Mouse (Mus musculus) urinary bladder, postnatal 4 days (tissue): ENCODE data around the gene Rab25.

Source experiments
- DNase-seq, 2 experiments: peaks; one replicate each; pipeline ENCODE4 v3.0.0; 2021 to 2022; ENCODE audit warnings: low spot score in 2 of 2

The Rab25 gene

GRCm38 (mm10) chr3:88567892-88568291 lies 19.8 kb upstream of the Rab25 start:
- DNase-seq = no peak

GRCm38 (mm10) chr3:88566536-88567061 lies 18.5 kb upstream of the Rab25 start:
- DNase-seq = no peak

DNA sequence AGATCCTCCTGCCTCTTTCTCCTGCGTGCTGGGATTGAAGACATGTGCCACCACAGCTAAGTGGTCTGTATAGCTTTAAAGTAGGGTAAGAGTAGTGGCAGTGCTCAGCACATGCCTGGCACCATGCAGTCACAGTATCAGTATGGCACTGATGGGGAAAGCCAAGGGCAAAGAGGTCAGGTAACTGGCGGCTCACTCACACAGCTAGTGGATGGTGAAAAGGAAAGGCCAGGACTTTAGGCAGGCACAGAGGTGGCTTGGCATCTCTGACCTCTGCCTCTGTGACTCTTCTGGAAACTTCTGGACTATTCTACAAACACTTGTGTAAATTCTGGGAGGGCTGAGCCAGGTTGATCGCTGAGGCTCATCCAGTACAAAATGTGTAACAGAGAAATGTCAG lies 18.0 kb upstream of the Rab25 start:
- DNase-seq = no peak

DNA sequence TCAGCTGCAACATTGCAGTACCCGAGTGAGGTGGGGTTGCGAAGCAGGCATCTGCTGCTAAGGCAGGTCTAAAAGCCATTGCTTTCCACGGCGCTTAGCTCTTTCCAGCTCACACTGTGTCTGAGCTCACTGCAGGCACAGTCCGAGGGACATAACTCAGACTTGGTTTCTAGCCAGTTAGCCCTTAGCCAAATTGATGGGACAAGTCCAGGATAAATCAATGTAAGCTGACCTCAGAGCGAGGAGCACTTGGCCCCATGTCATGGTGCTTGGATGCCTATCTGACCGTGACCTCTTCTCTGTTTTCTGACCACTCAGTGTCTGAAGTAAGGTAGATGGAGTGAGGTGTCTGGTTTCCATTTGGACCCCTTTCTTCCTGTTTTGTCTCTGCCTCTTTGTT lies 15.9 kb upstream of the Rab25 start:
- DNase-seq = no peak

GRCm38 (mm10) chr3:88563442-88563841 lies 15.3 kb upstream of the Rab25 start:
- no peak for DNase-seq

DNA sequence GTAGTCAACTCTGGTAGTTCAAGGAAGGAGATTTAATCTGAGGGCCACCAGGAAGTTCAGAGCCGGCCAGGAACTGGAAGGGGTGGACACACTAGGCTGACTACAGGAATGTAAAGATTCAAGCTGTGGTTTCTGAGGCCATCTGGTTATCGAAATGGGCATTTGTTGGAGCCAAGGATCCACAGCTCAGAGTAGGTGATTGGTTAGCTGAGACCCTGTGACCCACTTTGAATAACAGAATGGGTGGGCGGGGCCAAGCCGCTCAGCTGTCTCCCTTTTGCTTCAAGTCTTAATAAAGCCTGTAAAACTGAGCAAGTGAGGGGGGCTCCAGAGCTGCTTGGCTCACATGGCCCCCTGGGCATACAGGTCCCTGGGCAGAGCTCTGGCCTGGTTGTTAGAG lies 13.9 kb upstream of the Rab25 start:
- no peak for DNase-seq

- DNase-seq = no peak
These were observed 11.5 kb upstream of the Rab25 start for GRCm38 (mm10) chr3:88559596-88559995.

- no peak for DNase-seq
These were observed 8.5 kb upstream of the Rab25 start for GRCm38 (mm10) chr3:88556616-88557015.

DNA sequence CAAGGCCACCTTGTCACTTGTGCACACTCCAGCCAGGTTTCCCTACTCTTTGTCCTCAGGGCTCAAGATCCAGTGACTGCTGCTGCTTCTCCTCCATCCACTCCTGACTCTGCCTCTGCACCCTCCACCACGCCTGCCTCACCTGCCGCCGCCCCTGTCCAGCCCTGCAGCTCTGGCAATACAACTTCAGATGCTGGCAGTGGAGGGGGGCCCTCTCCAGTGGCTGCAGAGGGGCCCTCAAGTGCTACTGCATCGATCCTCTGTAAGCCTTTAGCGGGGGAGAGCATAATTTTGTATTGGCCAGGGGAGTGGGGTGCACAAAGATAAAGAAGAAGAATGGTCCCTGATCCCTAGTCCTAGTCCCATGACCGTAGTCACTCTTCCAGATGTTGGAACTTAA lies 7.6 kb upstream of the Rab25 start:
- DNase-seq = no peak

DNA sequence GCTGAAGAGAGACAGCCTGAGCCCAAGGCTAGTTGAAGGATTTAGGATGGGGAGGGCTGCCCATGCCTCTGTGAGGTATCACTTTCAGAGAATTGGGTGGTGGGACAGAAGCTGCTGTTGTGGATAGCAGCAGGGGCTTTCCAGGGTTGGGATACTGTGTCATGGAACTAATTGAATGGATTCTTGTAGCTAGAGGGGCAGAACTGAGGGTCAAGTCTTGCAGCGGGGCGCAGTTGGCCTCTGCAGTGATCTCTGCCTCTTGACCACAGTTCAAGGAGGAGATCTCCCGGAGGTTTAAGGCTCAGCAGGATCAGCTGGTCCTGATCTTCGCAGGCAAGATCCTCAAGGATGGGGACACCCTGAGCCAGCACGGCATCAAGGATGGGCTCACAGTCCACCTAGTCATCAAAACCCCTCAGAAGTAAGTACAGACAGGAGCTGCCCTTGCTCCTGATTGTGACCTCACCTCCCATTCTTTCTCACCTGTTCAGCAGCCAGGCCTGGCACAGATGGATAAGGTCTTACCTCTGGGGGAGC lies 7.0 kb upstream of the Rab25 start:
- no peak for DNase-seq

GRCm38 (mm10) chr3:88553880-88554586 lies 5.9 kb upstream of the Rab25 start:
- no peak for DNase-seq

DNA sequence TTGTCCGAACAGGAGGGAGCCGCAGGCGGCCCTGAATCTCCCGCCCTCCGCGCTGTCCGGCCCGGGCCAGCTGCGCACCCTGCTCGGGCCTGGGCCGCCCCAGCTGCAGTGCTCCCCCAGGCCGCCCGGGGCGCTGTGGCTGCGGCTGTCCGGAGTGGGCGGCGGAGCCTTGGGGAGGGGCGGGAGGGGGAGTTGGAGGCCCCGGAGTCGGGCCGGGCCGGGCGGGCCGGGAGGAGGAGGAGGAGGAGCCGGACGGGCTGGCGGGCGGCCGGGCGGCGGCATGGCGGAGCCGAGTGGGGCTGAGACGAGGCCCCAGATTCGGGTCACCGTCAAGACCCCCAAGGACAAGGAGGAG lies 5.4 kb upstream of the Rab25 start, which contains the start of gene Ubqln4:
Ubqln4 (plus strand) TSS at position 234 of the 355 bp plus-strand sequence.
- DNase-seq = peak; percentile 92 to 94

DNA sequence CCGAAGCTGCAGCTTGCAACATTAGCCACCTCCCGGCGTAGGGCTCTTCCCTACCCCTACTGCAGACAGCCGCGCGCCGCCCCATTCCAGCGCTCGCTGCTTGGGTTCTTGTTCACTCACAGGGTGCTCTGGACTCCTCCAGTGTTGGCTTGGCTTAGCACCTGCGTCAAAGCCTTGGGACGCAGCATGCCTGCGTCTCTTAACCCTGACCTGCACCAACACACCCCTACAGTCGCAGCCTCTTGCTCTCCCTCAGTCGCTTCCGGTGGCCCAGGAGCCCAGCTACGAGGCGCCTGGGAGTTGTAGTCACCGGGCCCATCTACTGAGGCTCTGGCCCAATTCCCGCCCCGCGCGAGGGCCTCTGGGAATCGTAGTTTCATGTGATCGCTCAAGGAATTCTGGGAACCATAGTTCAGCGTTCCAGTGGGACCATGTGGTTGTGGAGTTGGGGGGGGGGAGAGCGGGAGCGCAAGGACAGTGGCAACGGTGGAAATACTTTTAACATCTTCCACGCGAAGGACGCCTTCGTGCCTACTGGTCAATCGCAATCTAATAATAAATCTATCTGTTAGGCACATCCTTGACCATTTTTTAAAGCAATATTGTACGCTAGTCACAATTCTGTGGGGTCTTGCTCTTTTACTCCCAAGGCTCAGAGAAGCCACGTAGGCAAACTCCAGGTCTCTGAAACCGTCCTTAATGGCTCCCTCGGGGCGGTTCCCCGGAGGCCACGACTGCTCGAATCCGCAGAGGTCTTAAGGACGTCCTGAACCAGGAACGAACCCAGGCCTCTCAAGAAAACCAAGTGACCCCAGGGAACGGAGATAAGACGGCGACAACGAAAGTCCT lies 4.8 kb upstream of the Rab25 start, which contains the start of gene Lamtor2:
Lamtor2 (minus strand) TSS at position 399 of the 849 bp plus-strand sequence.
- peak; percentile 96 to 97 for DNase-seq

- no peak for DNase-seq
These were observed 4.1 kb upstream of the Rab25 start for GRCm38 (mm10) chr3:88552082-88552645.

- DNase-seq = no peak
These were observed 3.5 kb upstream of the Rab25 start for GRCm38 (mm10) chr3:88551586-88551985.

DNA sequence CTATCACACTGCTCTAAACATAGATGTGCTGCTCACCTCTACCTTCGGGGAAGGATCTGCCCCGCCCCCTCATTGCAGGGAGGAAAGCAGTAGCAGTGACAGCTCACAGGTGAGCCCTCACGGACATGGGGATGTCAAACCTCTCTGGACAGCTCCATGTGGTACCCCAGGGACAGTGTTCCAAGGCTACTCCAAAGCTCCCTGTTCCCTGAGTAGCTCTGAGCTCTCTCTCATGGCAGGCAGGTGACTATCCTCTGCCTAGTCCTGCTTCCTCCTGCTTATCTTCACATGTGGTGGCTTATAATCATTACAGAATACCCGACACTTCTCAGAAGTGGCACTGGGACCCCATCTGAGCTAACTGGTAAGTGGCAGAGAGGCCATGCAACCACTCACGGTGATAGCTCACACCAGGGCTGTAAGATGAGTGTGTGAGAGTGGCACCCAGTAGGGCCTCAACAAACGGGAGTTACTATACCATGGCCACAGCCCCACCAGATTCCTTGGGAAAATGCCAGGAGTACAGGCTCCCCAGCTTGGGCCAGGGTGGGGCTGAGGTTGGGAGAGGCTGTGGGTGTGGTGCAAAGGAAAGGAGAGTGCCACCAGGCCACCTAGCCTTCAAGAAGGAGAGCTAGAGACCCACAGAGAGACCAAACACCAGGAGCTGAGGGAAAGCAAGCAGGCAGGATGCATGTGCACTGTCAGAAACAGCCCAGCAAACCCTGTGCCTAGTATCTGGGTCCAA lies 1.3 kb downstream of the Rab25 start:
- DNase-seq = no peak

DNA sequence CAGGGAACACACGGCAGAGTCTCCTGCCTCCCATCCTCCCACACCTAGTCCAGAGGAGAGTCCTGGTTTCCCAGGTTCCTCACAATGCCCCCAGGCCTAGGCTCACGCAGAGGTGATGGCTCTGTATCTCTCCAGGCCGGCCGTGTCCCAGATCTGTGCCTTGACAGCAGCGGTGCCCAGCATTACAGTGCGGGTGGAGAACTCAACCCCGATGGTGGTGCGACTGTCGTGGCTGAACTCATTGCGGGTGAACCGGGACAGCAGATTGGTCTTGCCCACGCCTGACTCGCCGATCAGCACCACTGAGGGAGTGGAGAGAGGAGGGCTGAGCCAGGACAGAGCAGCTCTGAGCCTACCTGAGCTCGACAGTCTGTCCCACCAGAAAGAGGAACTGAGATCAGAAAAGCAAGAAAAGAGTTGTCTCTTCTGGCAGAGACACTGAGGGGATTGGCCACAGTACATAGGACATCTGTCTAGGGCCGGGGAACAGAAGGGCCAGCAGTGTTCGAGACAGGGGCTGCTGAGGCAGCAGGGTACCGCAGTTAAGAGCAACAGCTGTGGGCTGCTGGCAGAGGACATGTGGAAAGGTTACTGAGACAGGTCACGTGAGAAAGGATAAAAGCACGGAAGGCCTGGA lies 3.0 kb downstream of the Rab25 start:
- no peak for DNase-seq

GRCm38 (mm10) chr3:88544514-88544913 lies 3.6 kb downstream of the Rab25 start:
- no peak for DNase-seq

DNA sequence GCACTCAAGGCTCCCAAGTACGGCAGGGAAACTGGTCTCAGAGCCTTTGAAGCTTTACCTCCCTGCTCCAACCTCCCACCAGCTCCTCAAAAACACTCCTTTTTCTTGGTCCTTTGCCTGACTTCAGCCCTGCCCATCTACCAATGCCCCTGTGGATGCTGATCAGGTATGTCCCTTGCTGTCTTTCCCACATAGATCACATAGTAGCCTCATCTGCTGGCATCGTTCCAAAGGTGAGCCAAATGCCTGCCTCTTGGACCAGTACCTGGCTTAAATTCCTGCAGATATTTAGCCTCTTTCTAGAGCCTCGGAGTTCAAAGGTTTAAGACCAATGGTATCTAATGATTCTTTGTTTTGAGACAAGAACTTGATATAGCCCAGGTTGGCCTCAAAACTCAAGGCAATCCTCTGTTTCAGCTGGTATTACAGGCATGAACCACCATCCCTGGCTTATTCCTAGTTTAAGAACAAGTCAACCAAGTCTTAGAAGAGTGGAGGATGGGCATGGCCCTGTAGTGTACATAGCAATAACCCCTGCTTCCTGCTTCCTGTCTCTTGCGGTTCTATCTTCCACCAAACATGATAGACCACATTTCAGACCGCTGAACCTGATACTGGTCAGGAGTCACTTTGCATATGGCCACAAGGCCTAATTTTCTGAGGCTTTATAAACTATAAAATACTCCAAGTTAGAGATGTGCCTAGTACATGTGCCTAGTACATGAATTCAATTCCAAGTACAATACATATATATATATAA lies 4.3 kb downstream of the Rab25 start:
- DNase-seq = no peak

DNA sequence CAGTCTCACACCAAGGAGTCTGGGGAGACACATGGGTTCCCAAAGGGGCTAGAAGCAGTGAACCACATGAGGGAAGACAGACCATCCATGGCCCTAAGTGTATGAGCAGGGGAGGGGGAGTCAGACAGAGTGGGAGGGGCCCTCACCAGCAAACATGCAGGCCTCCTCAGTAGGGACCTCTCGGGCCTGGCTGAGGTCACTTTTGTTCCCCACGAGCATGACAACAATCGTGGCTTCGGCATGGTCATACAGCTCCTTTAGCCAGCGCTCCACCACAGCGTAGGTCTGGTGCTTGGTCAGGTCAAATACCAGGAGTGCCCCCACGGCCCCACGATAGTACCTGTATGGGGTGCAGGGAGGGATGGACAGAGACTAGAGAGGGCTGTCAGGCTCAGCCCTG lies 4.9 kb downstream of the Rab25 start:
- no peak for DNase-seq
